Mouse (Mus musculus): ENCODE measurements around the gene Trp53bp1. TPM values are rescaled to one million over a fixed set of nuclear protein-coding genes. Genes with fewer than 3 reads are reported as not detected.

The Trp53bp1 gene
- 31.7 and 41.2 TPM in 2 replicates for total RNA-seq (2023)

GRCm38 (mm10) chr2:121271236-121271927 is at the start of gene Trp53bp1:
Gene Trp53bp1, minus strand, starts transcription at chr2:121271407.

GRCm38 (mm10) chr2:121288901-121289729 is 17.9 kb upstream of the Trp53bp1 start, which contains the start of gene Map1a:
Gene Map1a, plus strand, starts transcription at chr2:121289600.

GRCm38 (mm10) chr2:121170980-121171742 is 100.0 kb downstream of the Trp53bp1 start, which contains the start of gene Zscan29:
Gene Zscan29, minus strand, starts transcription at chr2:121171125.

GRCm38 (mm10) chr2:121170481-121170971 is 100.7 kb downstream of the Trp53bp1 start, which contains the start of gene Tubgcp4:
Gene Tubgcp4, plus strand, starts transcription at chr2:121170654.

Other genes starting within 250 kb of the Trp53bp1 start
- 0.28 and 1.7 TPM in 2 replicates for gene Epb42, start 234.3 kb downstream of the Trp53bp1 start, total RNA-seq (2023)
- not detected in 2 replicates for gene Tgm5, start 185.6 kb downstream of the Trp53bp1 start, total RNA-seq (2023)
- gene Tgm7, start 161.6 kb downstream of the Trp53bp1 start, total RNA-seq (2023), result not detected in 2 replicates
- gene Adal, start 131.0 kb downstream of the Trp53bp1 start, total RNA-seq (2023), result 2.3 and 2.4 TPM in 2 replicates
- gene Lcmt2, start 130.8 kb downstream of the Trp53bp1 start, total RNA-seq (2023), result 4.1 and 7.0 TPM in 2 replicates
- 29.3 and 37.9 TPM in 2 replicates for gene Tubgcp4, start 100.8 kb downstream of the Trp53bp1 start, total RNA-seq (2023)
- gene Zscan29, start 100.3 kb downstream of the Trp53bp1 start, total RNA-seq (2023), result 43.5 and 43.8 TPM in 2 replicates
- 0.06 and 0.11 TPM in 2 replicates for gene Map1a, start 18.2 kb upstream of the Trp53bp1 start, total RNA-seq (2023)
- 12.3 and 12.7 TPM in 2 replicates for gene Ppip5k1, start 84.0 kb upstream of the Trp53bp1 start, total RNA-seq (2023)
- not detected in 2 replicates for gene Ckmt1, start 86.3 kb upstream of the Trp53bp1 start, total RNA-seq (2023)
- gene Strc, start 115.8 kb upstream of the Trp53bp1 start, total RNA-seq (2023), result 0.13 and 0.23 TPM in 2 replicates
- gene Pdia3, start 142.4 kb upstream of the Trp53bp1 start, total RNA-seq (2023), result 145 and 153 TPM in 2 replicates
- gene Catsper2, start 142.4 kb upstream of the Trp53bp1 start, total RNA-seq (2023), result 0.48 and 2.4 TPM in 2 replicates
- gene Ell3, start 172.9 kb upstream of the Trp53bp1 start, total RNA-seq (2023), result not detected in 2 replicates
- gene Serf2, start 177.8 kb upstream of the Trp53bp1 start, total RNA-seq (2023), result 261 and 363 TPM in 2 replicates
- 25.7 and 30.2 TPM in 2 replicates for gene Hypk, start 181.9 kb upstream of the Trp53bp1 start, total RNA-seq (2023)
- not detected in 2 replicates for gene Serinc4, start 185.4 kb upstream of the Trp53bp1 start, total RNA-seq (2023)
- gene Mfap1b, start 202.7 kb upstream of the Trp53bp1 start, total RNA-seq (2023), result 38.0 and 38.4 TPM in 2 replicates
- 38.0 and 44.8 TPM in 2 replicates for gene Mfap1a, start 235.3 kb upstream of the Trp53bp1 start, total RNA-seq (2023)
- 12.0 and 18.0 TPM in 2 replicates for gene Wdr76, start 235.3 kb upstream of the Trp53bp1 start, total RNA-seq (2023)